Mouse (Mus musculus): ENCODE data around the gene Frem2.

Frem2 gene

DNA sequence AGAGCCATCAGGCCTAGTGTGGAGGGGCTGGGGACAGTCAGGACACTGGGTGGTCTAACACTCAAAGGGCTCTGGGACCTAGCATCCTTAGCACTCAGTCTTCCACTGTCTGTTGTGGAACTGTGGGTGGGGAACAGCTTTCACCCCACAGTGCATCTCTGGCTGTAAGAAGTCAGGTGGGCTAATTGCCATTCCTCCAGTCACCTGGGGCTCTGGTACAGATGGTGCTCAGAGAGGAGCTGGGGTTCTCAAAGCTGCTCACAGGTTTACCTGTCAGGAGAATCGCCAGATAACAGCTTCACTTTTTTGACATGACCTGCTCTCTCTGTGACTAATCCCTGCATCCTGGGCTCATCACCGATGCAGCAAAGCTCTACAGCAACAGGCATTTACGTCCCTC, 46.0 kb downstream of the Frem2 start:
- DNase-seq = peak; percentile 29 to 32

DNA sequence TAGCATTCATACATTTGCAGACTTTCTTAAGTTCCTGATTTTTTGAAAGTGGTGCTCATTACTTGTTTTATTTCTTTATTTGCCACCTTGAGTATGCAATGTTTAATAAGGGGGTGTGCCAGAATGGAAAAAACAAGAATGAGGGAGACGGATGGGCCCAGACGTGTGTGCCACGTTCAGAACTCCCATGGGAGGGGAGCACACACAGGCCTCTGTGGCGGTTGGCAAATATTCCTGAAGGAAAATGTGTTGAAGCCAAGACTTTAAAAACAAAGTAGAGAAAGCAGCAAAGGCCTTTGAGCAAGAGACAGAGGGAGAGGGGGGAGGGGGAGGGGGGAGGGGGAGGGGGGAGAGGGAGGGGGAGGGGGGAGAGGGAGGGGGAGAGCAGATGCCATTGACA, 47.3 kb downstream of the Frem2 start:
- no peak for DNase-seq

DNA sequence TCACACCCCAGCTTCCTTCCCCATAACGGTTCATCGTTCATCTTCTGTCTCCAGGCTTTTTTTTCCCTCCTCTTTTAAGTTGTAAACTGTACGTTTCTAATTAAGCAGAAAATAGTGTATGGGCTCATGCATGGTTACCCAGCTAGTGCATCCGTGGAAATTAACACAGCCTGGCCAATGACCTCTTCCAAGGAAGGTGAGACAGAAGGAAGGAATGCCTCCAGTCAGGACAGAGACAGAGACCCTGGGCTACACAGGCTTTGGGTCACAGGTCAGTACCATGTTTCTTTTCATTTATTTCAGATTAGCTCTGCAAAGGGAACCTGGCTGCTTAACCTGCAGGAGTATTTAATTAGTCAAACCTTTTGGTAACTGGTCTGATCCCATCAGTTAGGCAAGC, 57.0 kb downstream of the Frem2 start:
- no peak for DNase-seq

DNA sequence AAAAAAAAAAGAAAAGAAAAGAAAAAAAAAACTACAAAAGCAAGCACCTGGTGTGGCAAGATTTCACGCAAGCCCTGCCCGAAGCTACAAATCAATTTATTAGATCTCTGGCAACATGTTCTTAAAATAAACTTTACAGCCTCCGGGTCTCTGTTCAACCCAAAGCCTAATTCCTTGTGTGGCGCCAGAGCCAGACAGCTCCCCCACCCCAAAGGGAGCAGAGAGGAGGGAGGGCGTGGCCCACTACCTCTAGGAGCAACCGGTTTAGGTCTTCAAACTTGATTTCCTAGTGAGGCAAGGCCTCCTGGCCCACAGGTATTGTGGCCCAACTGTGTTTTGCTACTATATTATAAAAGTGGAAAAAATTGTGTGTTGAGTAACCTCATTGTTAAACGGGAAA, 57.8 kb downstream of the Frem2 start:
- no peak for DNase-seq

DNA sequence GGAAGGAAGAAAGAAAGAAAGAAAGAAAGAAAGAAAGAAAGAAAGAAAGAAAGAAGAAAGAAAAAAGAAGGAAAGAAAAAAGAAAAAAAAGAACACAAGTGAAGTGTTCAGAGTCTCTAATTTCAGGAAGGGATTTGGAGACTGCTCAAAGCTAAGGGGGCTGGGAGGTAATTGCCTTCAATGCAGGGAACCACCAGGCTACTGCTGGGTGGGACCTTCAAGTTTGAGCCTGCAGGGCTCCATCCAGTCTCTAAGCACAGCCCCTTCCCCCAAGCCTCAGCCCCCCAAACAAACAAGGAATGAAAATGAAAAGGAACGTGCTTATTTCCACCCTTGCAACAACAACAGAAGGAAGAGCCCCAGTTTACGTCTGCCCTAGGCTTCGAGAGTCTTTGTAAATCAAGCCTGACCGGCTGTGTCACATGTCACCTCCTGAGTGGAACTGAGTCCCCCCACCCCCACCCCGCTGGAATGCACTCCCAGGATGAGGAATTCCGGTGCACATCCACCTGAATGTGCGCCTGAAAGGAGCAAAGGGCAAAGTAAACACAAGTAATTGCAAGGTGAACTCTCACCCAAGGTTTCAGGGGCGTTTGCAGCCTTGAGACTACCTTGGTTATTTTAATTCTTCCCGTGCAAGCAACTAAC, 58.9 kb downstream of the Frem2 start:
- no peak for DNase-seq

DNA sequence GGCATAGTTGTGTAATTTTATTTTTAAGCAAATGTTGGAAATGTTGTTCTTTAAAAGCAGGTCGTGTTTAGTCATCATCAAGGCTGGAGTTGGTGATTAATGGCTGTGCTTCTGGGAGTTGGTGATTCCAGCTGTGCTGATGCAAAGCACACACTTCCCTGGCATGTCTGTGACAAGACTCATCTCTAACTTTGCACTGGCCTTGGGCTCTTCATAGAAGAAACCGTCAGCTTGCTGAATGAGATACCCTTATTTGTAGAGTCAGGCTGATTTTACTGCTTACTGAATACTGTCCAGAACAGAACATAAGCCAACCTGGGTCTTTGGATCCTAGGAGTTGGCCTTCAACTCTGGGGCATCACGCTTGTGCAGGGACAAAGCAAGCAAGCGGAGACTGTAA, 62.7 kb downstream of the Frem2 start:
- no peak for DNase-seq

DNA sequence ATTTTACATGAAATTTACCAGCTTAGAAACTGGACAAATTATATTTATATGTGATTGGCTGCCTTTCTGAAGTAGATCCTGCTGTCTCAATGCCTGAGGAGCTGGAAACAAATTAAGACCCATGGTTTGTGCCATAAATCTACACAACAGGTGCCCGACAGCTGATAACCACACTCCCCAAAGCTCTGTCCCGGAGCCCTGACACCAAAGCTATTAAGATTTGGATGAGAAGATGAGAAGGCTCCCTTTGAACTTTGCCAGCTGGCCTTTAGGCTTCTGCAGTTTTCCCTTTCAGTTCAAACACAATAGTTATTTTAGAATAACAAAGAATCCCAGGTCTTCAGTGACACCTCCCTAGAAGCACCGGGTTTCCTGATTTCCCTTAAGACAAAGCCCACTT, 63.4 kb downstream of the Frem2 start:
- no peak for DNase-seq

DNA sequence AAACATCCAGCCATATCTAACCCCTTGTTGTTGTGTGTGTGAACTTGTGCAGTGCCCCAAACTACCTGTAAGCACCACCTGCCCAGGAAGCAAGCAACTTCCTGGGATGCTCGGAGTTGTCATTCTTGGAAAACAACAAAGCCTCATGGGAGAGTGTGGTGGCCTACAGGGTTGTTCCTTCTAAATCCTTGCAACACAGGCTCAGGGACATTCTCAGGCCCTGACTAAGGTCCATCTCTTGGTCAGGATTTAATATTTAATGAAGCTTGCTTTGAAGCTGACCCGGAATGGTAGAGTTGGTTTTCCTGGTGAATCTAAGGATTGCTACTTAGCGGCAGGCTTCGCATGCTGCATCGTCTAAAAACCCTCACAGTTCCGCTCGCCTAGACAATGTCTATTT, 65.1 kb downstream of the Frem2 start:
- no peak for DNase-seq

DNA sequence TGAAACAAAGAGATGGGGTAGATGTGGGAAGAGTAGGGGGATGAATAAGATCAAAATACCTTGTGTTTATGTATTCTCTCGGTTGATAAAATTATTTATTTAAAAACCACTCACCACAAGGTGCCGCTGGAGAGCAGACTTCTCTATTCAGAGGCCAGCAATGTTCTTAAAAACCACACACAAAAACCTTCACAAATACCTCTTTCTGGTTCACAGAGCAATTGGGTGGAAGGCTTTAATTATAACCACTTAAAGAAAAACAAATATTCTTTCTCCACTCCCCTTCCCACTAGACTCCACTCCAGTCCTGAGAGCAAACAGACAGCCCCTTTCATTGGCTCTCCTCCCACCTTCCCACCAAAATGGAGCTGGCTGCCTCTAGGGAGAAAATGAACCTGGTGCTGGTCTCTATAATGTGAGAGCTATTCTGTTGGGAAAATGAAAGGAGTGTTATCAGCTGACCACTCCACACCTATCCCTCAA, 67.0 kb downstream of the Frem2 start:
- DNase-seq = peak; percentile 46 to 67

DNA sequence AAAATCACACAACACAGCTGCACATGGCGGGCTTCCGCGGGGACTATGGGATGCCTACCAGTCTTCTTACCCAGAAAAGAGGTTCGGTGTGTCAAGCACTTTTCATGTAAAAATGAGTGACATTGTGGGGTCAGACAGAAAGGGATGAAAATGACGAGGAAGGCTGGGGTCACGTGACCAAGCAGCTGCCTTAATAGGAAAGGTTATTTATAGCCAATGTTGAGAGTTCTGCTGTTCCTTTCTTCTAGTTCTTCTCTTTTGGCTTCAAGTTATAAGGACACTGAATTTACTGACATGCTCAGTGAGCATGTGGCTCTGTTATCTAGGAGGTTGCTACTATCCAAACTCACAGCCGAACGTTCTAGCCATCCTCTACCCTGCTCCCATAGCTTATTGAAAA, 73.9 kb downstream of the Frem2 start:
- DNase-seq = no peak

DNA sequence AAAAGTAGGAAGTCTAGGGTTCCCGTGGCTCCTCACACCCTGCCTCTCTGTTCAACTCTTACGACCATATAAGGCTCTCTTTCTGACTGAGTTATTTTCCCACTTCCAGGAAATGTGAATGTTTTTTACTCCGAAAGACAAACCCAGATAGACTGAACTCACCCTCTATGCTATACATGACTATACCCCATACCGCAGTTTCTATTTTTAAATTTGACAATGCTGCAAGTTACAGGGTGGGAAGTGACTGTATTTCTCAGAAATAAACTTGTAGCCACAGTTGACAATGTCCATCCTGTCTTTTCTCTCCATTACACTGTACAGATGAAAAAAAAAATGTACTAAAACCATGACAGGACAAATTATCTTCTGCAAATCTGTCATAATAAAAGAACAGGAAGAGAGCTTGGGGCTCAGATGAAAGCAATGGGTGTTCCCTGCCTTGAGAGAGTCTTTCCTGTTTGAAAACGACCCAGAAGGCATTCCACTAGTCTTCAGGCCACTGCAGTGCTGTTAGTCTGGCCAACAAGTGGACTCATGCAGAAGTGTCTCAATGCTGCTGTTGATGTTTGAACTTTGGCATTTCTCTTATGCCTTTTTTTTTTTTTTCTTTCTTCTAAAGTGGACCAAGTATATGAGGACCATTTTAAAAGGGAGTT, 76.4 kb downstream of the Frem2 start:
- no peak for DNase-seq

DNA sequence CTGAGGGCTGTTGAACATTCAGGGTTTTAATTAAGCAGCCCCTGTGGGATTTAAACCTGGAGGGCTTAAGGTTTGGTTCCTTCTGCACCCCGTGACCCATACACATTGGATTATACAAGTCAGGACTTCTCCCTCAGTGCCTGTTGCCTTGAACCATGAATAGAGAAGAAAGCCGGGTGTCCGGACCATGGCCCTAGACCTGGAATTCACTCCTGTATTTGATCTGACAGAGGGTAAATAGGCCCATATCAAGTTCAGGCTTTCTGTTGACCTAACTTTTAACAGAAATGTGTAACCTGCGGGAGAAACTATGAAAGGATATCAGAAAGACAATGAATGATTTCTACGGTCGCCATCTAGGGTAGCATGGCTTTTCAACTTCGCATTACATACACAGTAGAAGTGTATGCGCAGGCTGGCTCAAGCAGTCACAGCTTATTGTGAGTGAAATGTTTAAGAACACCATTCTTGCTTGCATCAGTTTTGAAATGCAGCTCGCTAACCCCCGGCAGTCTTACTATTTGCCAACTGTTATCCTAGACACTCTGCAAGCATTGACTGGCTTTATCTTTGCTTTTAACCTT, 77.9 kb downstream of the Frem2 start:
- DNase-seq = no peak

DNA sequence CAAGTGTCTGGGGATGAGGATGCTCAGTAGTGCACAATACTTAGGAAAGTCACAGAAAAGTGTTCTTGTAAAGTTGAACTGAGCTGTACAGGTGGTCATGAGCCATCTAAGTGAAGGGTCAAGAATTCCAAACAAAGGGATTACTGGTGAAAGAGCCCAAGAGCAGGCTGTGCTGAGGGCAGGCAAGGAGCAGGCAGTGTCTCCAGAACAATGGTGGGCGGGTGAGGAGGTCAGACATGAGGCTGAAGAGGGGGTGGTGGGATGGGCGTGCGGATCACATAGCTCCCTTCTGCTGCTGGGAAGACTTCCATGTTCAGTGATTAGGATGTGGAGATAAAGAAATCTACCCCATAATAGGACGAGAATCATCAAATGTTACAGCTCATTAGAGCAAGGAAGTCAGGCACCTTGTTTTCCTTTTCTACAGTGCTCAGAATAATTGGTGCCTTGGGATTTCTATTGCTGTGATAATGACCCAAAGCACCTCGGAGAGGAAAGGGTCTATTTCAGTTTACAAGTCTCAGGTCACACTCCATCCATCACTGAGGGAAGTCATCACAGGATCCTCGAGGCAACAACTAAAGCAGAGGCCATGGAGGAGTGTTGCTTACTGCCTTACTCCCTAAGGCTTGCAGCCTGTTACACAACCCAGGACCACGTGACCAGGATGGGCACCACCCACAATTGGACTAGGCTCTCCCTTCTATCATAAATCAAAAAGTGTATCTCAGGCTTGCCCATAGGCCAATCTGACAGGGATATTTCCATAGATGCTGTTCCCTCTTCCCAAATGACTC, 80.6 kb downstream of the Frem2 start:
- DNase-seq = no peak

DNA sequence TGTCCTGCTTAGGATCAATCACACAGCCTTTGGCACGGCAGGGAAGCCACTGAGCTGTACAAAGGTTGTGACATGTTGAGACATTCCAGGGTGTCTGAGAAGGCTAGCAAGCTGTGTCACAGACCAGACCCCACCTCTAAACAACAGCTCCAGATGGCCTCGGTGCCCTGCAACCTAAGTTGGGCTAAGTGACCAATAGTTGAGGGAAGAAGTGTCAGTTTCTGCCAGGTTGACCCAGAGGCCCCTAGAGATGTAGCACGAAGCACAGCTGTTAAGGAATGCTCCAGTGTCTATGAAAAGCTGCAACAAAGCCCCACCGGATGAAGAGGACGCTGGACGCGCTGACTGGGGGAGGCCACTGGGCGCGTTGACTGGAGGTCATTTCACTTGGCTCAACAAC, 83.0 kb downstream of the Frem2 start:
- DNase-seq = no peak

DNA sequence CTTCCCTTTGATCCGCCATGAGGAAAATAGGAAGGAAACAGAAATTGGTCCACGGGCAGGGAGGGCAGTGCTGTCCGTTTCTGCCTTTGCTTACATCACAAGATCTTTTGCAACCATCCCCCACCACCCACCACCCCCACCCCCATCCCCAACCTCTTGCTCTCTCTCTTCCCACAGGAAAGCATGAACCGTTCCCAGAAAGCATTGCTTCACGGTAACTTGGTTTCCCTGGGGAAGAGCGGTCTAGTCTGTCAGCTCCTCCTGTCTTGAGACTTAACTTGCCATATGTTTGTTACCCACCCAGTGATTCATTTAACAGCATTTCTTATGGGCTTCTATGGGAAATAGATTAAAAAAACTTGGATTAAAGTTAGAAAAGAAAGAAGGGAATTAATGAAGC, 85.5 kb downstream of the Frem2 start:
- DNase-seq = no peak

DNA sequence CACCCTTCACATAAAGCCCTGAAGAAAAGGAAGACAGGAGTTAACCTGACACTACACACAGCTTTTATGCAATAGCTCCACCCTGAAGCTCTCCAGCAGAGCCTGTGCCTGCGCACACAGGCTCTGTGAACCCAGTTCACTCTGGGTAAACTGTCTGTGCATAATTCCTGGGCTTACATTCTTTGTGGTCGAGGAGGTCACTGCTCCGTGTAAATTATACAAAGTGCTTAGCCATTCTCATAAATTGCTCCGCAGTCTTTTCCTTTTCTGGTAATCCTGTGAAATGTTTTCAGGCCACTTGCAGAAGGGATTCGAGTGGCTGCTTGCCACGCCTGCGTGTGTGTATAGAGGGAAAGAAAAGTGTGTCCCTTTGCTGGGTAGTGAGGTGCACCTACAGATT, 92.6 kb downstream of the Frem2 start:
- DNase-seq = no peak

DNA sequence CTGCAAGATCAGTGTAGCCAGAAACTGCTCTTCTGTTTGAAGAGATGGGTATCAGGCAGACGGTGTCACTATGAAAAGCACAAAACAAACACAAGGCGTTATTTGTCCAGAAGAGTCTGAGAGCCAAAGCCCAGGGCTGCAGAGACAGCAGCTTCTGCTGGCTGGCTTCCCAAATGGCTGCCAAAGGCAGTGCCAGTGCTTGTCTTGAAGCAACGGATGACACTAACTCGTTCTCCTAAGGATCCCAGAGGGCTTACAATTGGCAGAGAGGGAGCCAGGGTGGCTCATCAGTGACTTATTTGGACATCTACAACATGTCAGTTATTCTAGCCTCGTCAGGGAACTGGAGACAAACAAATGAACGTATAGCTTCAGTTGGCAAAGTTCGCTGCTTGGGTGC, 93.4 kb downstream of the Frem2 start:
- peak; percentile 62 for DNase-seq

DNA sequence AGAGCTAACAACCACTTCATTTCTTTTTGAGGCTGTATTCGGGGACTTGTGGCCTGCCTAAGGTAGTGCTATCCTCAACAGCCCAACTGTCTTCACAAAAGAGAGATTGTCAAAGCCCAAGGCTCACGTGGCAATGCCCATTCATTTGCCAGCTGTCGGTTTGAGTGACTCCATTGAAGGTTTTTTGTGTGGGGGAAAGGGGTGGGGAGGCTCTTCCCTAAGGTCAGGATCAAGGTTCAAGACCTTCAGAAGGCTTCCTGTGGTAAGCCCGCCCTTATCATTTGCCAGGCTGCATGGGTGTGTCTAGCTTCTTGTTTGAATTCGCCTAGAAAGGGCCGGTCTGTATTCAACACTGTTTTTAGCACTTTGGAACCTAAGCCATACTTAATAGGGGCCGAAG, 95.3 kb downstream of the Frem2 start:
- DNase-seq = no peak

DNA sequence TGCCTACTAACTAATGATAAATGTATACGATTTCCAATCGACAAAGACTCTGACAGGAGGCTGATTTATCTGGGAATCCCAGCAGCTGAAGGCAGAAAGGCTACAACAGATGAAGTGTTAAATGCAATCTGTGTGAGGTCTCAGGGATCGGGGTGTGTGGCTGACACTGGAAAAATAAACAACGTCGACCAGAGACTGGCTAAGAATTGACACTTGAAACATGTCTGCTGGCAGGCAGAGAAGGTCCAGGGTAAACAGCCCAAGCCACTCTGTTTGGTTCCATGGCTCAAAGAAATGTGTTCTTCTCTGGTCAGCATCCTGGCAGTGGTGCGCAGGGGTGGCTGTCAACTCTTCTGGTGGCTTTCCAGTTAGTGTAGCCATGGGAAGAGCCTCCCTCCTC, 98.1 kb downstream of the Frem2 start:
- DNase-seq = no peak

DNA sequence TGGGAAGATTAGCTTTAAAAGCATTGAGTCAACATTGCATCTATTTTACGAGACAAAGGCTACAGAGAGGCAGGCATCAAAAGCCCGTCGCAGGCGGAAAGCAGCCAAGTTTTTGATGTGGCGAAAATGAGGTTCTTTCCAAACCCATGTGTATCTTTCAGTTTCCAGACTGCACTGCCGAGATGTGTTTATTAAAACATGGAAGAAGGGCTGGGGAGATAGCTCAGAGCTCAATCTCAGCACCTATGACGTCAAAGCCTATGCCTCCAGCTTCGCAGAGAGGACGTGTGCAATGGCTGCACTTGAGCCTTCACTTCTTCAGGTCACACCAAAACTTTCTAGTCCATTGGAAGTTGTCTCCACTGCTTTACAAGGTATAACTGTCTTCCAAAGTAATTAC, 98.9 kb downstream of the Frem2 start:
- no peak for DNase-seq

DNA sequence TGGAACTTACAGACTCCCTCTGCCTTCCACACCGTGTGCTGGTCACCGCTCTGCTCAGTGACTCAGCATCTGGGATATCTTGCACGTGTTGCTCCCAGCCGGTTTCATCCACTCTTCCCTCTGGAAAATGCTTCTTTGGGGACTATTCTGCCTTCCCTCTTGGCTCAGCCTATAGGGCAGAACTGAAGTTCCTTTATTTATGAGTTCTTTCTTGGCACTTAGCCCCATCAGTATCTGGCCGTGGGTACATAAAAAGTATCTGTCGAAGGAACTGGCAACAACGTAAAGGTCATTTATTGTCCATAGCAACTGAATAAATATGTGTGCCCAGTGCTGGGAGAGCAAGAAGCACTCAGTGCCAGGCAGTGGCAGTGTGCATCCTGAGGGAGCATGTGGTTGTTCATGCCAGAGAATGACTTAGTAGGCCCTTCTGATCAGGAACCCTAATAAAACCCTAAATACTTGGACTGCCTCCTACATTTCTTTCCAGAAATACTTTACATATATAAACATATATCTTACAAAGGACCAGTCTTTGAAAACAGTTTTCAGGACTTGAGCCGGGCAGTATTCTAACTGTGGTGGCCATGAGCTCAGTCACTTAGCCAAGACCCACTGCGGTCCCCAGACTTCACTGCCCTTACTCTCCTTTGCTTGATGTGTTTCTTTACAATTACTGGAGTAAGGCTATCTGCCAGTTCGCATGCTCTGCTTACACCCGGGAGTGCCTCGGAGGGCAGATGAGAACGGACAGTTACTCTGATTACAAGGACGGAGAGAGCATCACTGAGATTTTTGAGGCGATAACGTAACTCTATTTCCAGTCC, 99.6 kb downstream of the Frem2 start:
- DNase-seq = no peak

DNA sequence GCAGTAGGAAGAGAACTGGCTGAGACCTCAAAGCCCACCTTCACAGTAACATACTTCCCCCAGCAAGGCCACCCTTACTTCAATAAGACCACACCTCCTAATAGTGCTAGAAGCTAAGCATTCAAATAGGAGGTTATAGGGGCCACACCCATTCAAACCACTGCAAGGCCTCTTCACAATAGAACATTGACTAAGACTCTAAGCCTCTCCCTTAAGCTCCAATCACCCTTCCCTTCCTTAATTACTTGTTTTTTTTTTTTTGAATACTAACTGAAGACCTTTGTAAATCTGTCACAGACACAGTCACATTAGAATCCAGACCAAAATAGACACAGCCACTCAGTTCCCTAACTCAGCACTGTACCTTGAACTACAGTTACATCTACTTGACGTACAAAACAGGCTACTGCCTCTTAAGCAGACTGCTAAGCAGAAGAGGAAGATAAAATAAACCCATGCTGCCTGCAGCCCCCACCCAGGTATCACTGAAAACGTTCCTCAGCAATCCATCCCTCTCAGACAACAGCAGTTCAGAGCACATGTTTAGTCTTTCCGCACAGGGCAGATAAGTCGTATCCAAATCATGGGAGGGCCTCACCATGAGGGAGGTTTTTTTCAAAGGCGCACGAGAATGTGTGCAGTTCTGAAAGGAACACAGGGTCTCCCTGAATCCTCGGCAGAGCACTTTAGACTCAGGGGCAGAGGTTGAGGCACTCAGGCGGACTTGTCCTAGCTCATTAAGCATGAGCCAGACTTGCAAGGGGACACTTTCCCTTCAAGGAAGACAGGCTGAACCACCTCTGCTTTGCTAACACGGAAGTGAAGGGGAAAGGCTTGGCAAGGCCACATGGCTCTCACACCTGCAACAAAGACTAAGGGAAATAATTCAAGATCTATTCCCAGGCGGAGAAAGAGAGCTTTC, 101.9 kb downstream of the Frem2 start:
- DNase-seq = no peak

All from cerebellum, postnatal 36 days (tissue).